Mouse (Mus musculus): Measurements from ENCODE around the gene Nkd2. TPM values are rescaled to one million over a fixed set of nuclear protein-coding genes. Genes with fewer than 3 reads are reported as not detected.

The Nkd2 gene
- total and polyA plus RNA-seq, 3 experiments: not detected

DNA sequence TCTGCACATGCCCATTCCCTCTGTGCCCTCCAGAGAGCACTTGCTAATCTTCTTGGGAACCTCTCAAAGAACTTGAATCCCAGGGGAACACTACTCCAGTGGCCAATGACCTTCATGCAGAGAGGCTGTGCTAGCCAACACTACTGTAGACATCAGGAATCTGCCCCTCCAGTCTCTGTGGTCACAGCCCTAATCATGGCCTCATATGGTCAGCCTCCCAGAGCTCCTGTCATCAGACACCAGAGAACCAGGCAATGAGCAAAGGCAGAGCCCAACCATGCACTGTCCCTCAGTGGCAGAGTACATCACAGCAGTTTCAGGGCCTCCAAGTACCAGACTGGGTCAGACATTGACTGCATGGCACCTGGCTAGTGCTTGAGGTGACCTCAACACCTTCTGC, 4.7 kb downstream of the Nkd2 start:
- H3K9me3 ChIP-seq (replicated peaks; ENCODE audit: low read length): peaks cover 3% of the 10 kb centered on the region
- dilution Hi-C loops (cut with MboI; ENCODE audit: extremely low pct_ligation_motif_present, extremely low pct_unique_long_range_greater_than_20kb, low sequenced_read_pairs) (no loop called here), in situ Hi-C loops (cut with MboI; ENCODE audit: low pct_ligation_motif_present, low pct_unique_long_range_greater_than_20kb, low sequenced_read_pairs) (no loop called here)
- H3K4me1 ChIP-seq (ENCODE audit: control insufficient read depth in 1 of 2, insufficient read depth in 2 of 2): no peaks in the 10 kb centered on the region
- no peak overlapping the region for H3K4me2 ChIP-seq (ENCODE audit: insufficient read depth, low read depth, poor library complexity, severe bottlenecking)
- H3K36me3 ChIP-seq (replicated peaks in 1 of 2; ENCODE audit: control insufficient read depth in 1 of 2, insufficient read depth in 1 of 2, low read length in 1 of 2): no peaks in the 10 kb centered on the region
- H3K27ac ChIP-seq (ENCODE audit: insufficient read depth, low read depth): no peak overlapping the region
- H3K27me3 ChIP-seq (replicated peaks): peaks cover 62% of the 10 kb centered on the region
- TF ChIP-seq HCFC1 (IDR thresholded peaks at IDR 0.05; ENCODE audit: low read depth, low read length) (no peak), CHD1 (IDR thresholded peaks at IDR 0.05; ENCODE audit: low read depth, low read length) (no peak), ZC3H11A (IDR thresholded peaks at IDR 0.05; ENCODE audit: low read depth, low read length) (no peak), BHLHE40 (IDR thresholded peaks at IDR 0.05; ENCODE audit: low read depth, low read length) (no peak), CHD2 (IDR thresholded peaks at IDR 0.05; ENCODE audit: low read length) (no peak), ZNF384 (IDR thresholded peaks at IDR 0.05; ENCODE audit: low read depth, low read length) (no peak), MXI1 (IDR thresholded peaks at IDR 0.05; ENCODE audit: low read depth, low read length) (no peak), ZKSCAN1 (IDR thresholded peaks at IDR 0.05; ENCODE audit: borderline replicate concordance, low read depth, low read length) (no peak), JUN (IDR thresholded peaks at IDR 0.05; ENCODE audit: insufficient read depth, low read depth, low read length) (no peak), GABPA (IDR thresholded peaks at IDR 0.05; ENCODE audit: insufficient replicate concordance, low read depth, low read length) (no peak), IRF4 (IDR thresholded peaks at IDR 0.05; ENCODE audit: low read depth, low read length) (no peak)
- H3K9ac ChIP-seq (ENCODE audit: insufficient read depth, low read depth): no peak overlapping the region
- no peaks in the 10 kb centered on the region for H3K79me2 ChIP-seq (replicated peaks; ENCODE audit: control insufficient read depth, extremely low read depth, insufficient read depth, poor library complexity, severe bottlenecking)
- no peak overlapping the region for H3K4me3 ChIP-seq (replicated peaks in 1 of 3; ENCODE audit: low read depth in 2 of 3, low read length in 2 of 3, poor library complexity in 1 of 3)
- no peak for DNase-seq (ENCODE audit: extremely low read depth)

GRCm38 (mm10) chr13:73839740-73840139, 7.7 kb downstream of the Nkd2 start:
- H3K36me3 ChIP-seq (replicated peaks in 1 of 2; ENCODE audit: control insufficient read depth in 1 of 2, insufficient read depth in 1 of 2, low read length in 1 of 2): no peaks in the 10 kb centered on the region
- no peak overlapping the region for H3K4me3 ChIP-seq (replicated peaks in 1 of 3; ENCODE audit: low read depth in 2 of 3, low read length in 2 of 3, poor library complexity in 1 of 3)
- no peak for TF ChIP-seq EP300 (IDR thresholded peaks at IDR 0.05; ENCODE audit: low read length)
- TF ChIP-seq MYC (IDR thresholded peaks at IDR 0.05; ENCODE audit: low read depth, low read length): no peak
- TF ChIP-seq IRF4 (IDR thresholded peaks at IDR 0.05; ENCODE audit: low read depth, low read length): no peak
- TF ChIP-seq ZC3H11A (IDR thresholded peaks at IDR 0.05; ENCODE audit: low read depth, low read length): no peak
- TF ChIP-seq MAZ (IDR thresholded peaks at IDR 0.05; ENCODE audit: low read depth, low read length): no peak
- TF ChIP-seq TBP (conservative IDR thresholded peaks at IDR 0.05; ENCODE audit: low read depth, low read length): no peak
- no peak for TF ChIP-seq ZMIZ1 (IDR thresholded peaks at IDR 0.05; ENCODE audit: low read depth, low read length)
- no peak for TF ChIP-seq RCOR1 (conservative IDR thresholded peaks at IDR 0.05; ENCODE audit: low read depth, low read length)
- no peak for TF ChIP-seq PAX5 (IDR thresholded peaks at IDR 0.05; ENCODE audit: low read length)
- TF ChIP-seq NRF1 (IDR thresholded peaks at IDR 0.05; ENCODE audit: low read depth, low read length): no peak
- no peak for TF ChIP-seq UBTF (IDR thresholded peaks at IDR 0.05; ENCODE audit: low read depth, low read length)
- TF ChIP-seq NELFE (IDR thresholded peaks at IDR 0.05; ENCODE audit: low read depth, low read length): no peak
- no peak for TF ChIP-seq ZNF384 (IDR thresholded peaks at IDR 0.05; ENCODE audit: low read depth, low read length)
- TF ChIP-seq KAT2A (IDR thresholded peaks at IDR 0.05; ENCODE audit: insufficient replicate concordance, low read length): no peak
- no peak overlapping the region for H3K4me2 ChIP-seq (ENCODE audit: insufficient read depth, low read depth, poor library complexity, severe bottlenecking)
- H3K27ac ChIP-seq (ENCODE audit: insufficient read depth, low read depth): no peak overlapping the region
- H3K4me1 ChIP-seq (ENCODE audit: control insufficient read depth in 1 of 2, insufficient read depth in 2 of 2): peaks cover 0 to 3% of the 10 kb centered on the region in 2 experiments; a peak in 2 of 4 replicates
- in situ Hi-C loops (cut with MboI; ENCODE audit: low pct_ligation_motif_present, low pct_unique_long_range_greater_than_20kb, low sequenced_read_pairs): no loop called here
- dilution Hi-C loops (cut with MboI; ENCODE audit: extremely low pct_ligation_motif_present, extremely low pct_unique_long_range_greater_than_20kb, low sequenced_read_pairs): no loop called here
- peaks cover 69% of the 10 kb centered on the region for H3K27me3 ChIP-seq (replicated peaks)
- no peaks in the 10 kb centered on the region for H3K79me2 ChIP-seq (replicated peaks; ENCODE audit: control insufficient read depth, extremely low read depth, insufficient read depth, poor library complexity, severe bottlenecking)
- DNase-seq (ENCODE audit: extremely low read depth): no peak
- no peaks in the 10 kb centered on the region for H3K9me3 ChIP-seq (replicated peaks; ENCODE audit: low read length)
- H3K9ac ChIP-seq (ENCODE audit: insufficient read depth, low read depth): no peak overlapping the region
